Mouse (Mus musculus): ENCODE data around the gene Rai1. TPM values are rescaled to one million over a fixed set of nuclear protein-coding genes. Genes with fewer than 3 reads are reported as not detected.
A peak's percentile ranks its signal among the peaks of the same experiment; 100 is the strongest.

The Rai1 gene
- total and polyA plus RNA-seq, 3 experiments, result 26.3 to 101 (median 56.7) TPM

- TF ChIP-seq ETS1 (IDR thresholded peaks at IDR 0.05; ENCODE audit: low read depth, low read length) (no peak), NRF1 (IDR thresholded peaks at IDR 0.05; ENCODE audit: insufficient read depth, low read depth, low read length, poor library complexity, severe bottlenecking) (no peak), SIN3A (IDR thresholded peaks at IDR 0.05; ENCODE audit: low read length) (no peak), JUND (IDR thresholded peaks at IDR 0.05; ENCODE audit: low read depth, low read length) (no peak), RAD21 (IDR thresholded peaks at IDR 0.05; ENCODE audit: low read depth, low read length) (peak; percentile 79), USF1 (IDR thresholded peaks at IDR 0.05; ENCODE audit: low read depth, low read length) (no peak), RCOR1 (IDR thresholded peaks at IDR 0.05; ENCODE audit: low read depth, low read length) (no peak), TCF12 (IDR thresholded peaks at IDR 0.05; ENCODE audit: low read depth, low read length) (no peak), POLR2AphosphoS2 (IDR thresholded peaks at IDR 0.05; ENCODE audit: low read length) (peak; percentile 72; the same call in 1 of the 2 replicates)
These were observed 94.9 kb downstream of the Rai1 start (continued) for GRCm38 (mm10) chr11:60199702-60200184.

- Histone ChIP-seq H3K27ac (ENCODE audit: control insufficient read depth, low read depth, low read length) (no peak overlapping the region), H3K9me3 (replicated peaks; ENCODE audit: insufficient read depth, low read length) (no peaks in the 10 kb centered on the region), H3K4me1 (ENCODE audit: control insufficient read depth in 1 of 2, insufficient read depth in 2 of 2, low read length in 2 of 2) (no peaks in the 10 kb centered on the region), H3K36me3 (ENCODE audit: control insufficient read depth in 1 of 2, insufficient read depth in 2 of 2, low read length in 2 of 2) (peaks cover 0 to 29% of the 10 kb centered on the region in 2 experiments; a peak in 2 of 4 replicates), H3K27me3 (ENCODE audit: control insufficient read depth in 1 of 2, insufficient read depth in 2 of 2, low read length in 2 of 2) (no peaks in the 10 kb centered on the region), H3K4me3 (ENCODE audit: control insufficient read depth in 1 of 2, insufficient read depth in 1 of 2, low read depth in 2 of 2, low read length in 2 of 2) (no peak overlapping the region), H3K9ac (ENCODE audit: control insufficient read depth, low read depth, low read length, poor library complexity, severe bottlenecking) (no peak overlapping the region), H3K79me2 (ENCODE audit: control insufficient read depth, insufficient read depth, low read length, poor library complexity) (no peaks in the 10 kb centered on the region)
- DNase-seq (ENCODE audit: low read depth, low spot score), result no peak
- TF ChIP-seq MYC (IDR thresholded peaks at IDR 0.05; ENCODE audit: low read depth, low read length) (no peak), MYB (IDR thresholded peaks at IDR 0.05; ENCODE audit: low read depth, low read length) (no peak), TCF12 (IDR thresholded peaks at IDR 0.05; ENCODE audit: low read depth, low read length) (no peak), ZMIZ1 (IDR thresholded peaks at IDR 0.05; ENCODE audit: low read depth, low read length) (0 out of 2 replicates have a peak, but pooled peaks have one; percentile 48), POLR2AphosphoS5 (IDR thresholded peaks at IDR 0.05; ENCODE audit: borderline replicate concordance, low read depth, low read length) (no peak), POLR2AphosphoS2 (IDR thresholded peaks at IDR 0.05; ENCODE audit: low read length) (no peak), ZNF384 (IDR thresholded peaks at IDR 0.05; ENCODE audit: low read depth, low read length) (no peak), MAFK (IDR thresholded peaks at IDR 0.05; ENCODE audit: borderline replicate concordance, low read depth, low read length) (no peak)
These were observed 95.6 kb downstream of the Rai1 start for GRCm38 (mm10) chr11:60200384-60200783.

- Histone ChIP-seq H3K9ac (ENCODE audit: control insufficient read depth, low read depth, low read length, poor library complexity, severe bottlenecking) (no peak overlapping the region), H3K4me1 (ENCODE audit: control insufficient read depth in 1 of 2, insufficient read depth in 2 of 2, low read length in 2 of 2) (peaks cover 0 to 2% of the 10 kb centered on the region in 2 experiments; a peak in 1 of 4 replicates), H3K4me3 (ENCODE audit: control insufficient read depth in 1 of 2, insufficient read depth in 1 of 2, low read depth in 2 of 2, low read length in 2 of 2) (no peak overlapping the region), H3K36me3 (ENCODE audit: control insufficient read depth in 1 of 2, insufficient read depth in 2 of 2, low read length in 2 of 2) (peaks cover 0 to 38% of the 10 kb centered on the region in 2 experiments; a peak in 2 of 4 replicates), H3K27me3 (ENCODE audit: control insufficient read depth in 1 of 2, insufficient read depth in 2 of 2, low read length in 2 of 2) (no peaks in the 10 kb centered on the region), H3K9me3 (replicated peaks; ENCODE audit: insufficient read depth, low read length) (no peaks in the 10 kb centered on the region), H3K79me2 (ENCODE audit: control insufficient read depth, insufficient read depth, low read length, poor library complexity) (peaks cover 12% of the 10 kb centered on the region), H3K27ac (ENCODE audit: control insufficient read depth, low read depth, low read length) (no peak overlapping the region)
- TF ChIP-seq POLR2A (IDR thresholded peaks at IDR 0.05; ENCODE audit: control insufficient read depth in 1 of 2, insufficient read depth in 1 of 2, low read depth in 1 of 2, low read length in 2 of 2, poor library complexity in 1 of 2) (peak in 1 of 2 experiments; percentile 6; a peak in 1 of 4 replicates), MYC (IDR thresholded peaks at IDR 0.05; ENCODE audit: low read depth, low read length) (no peak), ZMIZ1 (IDR thresholded peaks at IDR 0.05; ENCODE audit: low read depth, low read length) (0 out of 2 replicates have a peak, but pooled peaks have one; percentile 20), MAZ (IDR thresholded peaks at IDR 0.05; ENCODE audit: low read depth, low read length) (no peak), KAT2A (conservative IDR thresholded peaks at IDR 0.05; ENCODE audit: low read depth, low read length) (no peak), POLR2AphosphoS5 (IDR thresholded peaks at IDR 0.05; ENCODE audit: borderline replicate concordance, low read depth, low read length) (no peak)
- DNase-seq (ENCODE audit: low read depth, low spot score), result no peak
These were observed 98.2 kb downstream of the Rai1 start for GRCm38 (mm10) chr11:60202710-60203638.

Measured in MEL (cell line).